Mouse (Mus musculus) layer of hippocampus, postnatal 10 days (tissue): ENCODE data around the gene Hk1. TPM values are rescaled to one million over a fixed set of nuclear protein-coding genes. Genes with fewer than 3 reads are reported as not detected.

Source experiments
- DNase-seq, 2 experiments: peaks; one replicate each; pipeline ENCODE4 v3.0.0; 2021; ENCODE audit warnings: low spot score in 2 of 2
- total RNA-seq, 2 experiments: library from RNA; stranded (reverse); gene quantifications; 2 replicates each; pipeline ENCODE4 v1.2.3; 2021

The Hk1 gene
- total RNA-seq, 2 experiments from 2014 or later, result 280 to 294 TPM

DNA sequence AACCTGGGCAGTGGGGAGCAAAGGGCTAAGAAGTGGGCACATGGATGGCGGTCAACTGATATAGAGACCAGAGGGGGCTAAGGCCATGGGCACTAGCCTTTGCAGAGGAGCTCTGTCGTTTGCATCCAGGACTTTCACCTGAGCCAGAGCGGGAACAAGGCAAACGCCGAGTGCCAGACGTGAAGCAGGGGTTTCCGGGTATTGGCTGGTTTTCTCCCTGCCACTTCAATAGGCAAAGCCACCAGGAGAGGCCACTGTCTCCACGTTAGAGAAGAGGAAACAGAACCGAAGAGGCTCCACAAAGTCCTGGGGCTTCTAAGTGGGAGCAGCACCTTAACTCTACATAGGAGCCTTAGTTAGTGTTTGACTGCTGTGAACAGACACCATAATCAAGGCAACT lies 58.3 kb downstream of the Hk1 start:
- no peak for DNase-seq

DNA sequence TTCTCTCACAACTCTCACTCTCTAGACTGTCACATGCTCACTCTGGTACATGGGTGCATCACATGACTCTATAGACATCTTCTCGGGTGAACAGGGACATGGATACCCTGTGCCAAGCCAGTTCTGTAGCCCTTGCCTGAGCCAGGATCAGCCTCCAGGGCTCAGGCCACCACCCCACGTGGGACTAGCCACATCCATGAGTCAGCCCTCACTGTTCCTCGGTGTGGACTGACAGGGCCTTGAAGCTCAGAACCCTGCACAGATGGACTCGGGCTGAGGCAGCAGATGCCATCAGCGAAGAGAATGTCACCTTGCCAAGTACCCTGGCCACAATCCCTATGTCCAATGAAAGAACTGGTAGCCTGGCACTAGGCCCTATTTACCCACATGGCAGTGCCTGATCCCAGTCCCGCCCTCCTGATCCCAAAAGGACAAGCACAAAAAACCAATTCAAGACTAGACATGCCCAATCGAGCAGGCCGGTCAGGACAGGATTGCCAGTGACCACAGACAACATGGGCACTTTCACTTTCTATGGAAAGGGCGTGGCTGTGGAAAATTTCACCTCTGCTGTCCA lies 59.2 kb downstream of the Hk1 start:
- DNase-seq, result peak; percentile 60 to 73

DNA sequence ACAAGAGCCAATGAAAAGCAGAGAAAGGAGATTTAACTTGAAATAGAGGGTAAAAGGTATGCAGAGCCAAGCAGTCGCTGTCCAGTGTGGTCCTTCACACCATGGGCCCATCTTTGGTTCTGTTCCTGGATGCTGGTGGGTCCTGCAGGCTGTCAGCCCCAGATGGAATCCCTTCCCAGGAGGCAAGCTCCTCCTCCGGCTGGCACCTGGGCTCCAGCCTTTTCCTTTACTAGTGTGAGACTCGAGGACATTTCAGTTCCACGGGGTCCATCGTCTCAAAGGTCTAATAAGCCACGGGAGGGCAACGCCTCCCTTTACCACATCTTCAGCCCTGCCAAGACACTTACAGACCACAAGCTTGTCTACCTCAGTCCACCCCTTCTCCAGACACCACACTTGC lies 60.6 kb downstream of the Hk1 start:
- DNase-seq, result no peak

DNA sequence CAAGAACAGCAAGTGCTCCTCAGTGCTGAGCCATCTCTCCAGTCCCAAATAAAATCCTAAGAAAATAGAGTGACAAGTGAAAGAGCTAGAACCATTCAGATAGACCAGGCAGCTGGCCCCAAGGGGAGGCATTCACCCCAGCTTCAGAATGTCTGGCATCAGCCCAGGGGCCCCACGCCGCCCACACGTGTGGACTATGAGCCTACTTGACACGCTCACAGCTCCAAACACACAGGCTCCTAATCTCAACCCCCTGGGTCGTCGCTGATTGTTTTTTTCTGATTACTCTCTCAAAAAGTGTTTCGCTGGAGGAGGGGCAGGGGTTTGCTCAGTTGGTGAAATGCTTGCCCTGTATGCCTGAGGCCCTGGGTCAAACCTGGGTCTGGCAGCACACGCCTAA lies 63.2 kb downstream of the Hk1 start:
- DNase-seq, result no peak

DNA sequence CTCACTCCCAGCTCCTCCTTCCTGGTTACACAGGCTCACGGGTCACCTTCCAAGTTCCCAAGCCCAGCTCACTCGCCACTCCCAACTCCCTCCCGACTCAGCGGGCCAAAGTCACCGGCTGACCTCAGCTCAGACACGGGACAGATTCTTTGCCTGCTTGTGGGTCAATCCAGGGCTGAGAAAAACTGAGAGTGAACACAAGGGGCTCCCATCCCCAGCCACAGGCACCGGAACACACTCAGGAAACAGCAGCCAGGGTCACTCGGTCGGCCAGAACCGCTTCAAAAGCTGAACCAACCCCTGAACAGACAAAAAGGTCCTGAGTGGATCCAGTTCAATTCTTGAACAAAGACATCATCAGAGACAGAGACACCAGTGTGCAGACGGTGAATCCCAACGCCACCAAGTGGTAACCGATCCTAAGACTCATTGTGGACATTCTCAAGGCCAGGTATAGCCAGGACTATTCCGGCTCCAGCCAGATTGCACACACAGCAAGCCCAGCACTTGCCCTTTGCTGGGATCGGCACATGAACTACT lies 65.8 kb downstream of the Hk1 start:
- DNase-seq, result no peak

DNA sequence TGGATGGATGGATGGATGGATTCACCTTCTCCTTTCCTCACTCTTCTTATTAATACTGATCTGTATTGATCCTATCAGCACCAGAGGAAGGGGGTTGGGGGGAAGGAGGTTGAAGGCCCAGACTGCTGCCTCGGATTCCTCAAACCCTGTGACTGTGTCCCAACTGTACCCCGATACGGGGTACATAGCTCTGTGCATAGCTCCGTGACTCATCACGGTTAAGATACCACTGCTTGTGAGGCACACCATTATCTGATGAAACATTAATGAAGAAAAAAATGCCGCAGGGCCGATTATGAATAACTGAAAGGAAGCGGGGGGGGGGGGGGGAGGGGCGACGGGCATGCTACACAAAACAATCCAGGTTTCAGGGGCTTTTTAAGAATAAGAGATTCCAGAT lies 66.6 kb downstream of the Hk1 start:
- DNase-seq, result no peak

DNA sequence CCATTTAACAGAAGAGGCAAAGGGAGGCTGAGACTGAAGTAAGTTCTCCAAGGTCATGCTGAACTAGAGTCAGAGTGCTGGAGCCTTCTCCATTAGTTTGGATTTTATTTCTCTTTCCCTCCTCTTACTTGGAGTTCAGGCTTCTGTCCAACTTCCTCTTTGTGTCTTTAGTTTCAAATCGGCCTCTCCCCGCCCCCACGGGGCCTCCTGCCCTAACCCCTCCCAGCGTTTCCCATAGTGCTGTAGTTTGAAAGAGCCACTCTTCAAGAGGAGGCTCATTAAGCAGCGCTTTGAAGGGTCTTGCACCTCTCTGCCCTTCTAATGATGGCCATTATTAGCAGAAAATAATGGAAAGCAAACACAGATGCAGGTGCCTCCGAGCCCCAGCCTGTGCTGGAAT lies 68.2 kb downstream of the Hk1 start:
- peak; percentile 49 to 57 for DNase-seq

DNA sequence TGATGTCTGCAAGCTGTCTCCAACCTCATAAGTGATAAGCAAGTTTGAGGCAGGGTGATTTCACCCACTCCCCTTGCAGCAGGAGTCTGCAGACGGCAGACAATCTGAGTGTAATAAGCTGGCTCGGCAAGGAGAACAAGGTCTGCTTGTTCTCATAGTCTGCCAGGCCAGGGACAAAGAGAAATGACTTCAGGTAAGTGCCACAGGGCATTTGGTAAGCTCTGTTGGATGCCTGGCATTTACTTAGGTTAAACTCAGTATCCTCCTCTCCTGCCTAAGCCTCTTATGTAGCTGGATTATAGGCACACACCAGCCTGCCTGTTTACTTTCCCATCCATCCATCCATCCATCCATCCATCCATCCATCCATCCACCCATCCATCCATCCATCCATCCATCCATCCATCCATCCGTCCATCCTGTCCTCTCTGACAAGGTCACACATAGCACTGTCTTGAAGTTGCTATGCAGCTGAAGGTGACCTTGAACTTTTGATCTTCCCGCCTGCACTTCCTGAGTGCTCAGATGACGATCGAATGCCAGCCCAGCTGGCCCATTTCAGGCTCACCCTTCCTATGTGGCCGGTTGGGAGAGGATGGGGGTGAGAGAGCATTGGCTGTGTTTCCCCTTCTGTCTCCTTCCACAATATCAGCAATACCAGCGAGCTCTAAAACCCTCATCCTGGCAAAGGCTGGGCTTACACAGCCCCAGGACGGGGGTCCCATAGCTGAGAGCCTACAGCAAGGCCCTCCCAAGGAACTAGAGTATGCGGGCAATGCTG lies 69.3 kb downstream of the Hk1 start:
- DNase-seq, result no peak

DNA sequence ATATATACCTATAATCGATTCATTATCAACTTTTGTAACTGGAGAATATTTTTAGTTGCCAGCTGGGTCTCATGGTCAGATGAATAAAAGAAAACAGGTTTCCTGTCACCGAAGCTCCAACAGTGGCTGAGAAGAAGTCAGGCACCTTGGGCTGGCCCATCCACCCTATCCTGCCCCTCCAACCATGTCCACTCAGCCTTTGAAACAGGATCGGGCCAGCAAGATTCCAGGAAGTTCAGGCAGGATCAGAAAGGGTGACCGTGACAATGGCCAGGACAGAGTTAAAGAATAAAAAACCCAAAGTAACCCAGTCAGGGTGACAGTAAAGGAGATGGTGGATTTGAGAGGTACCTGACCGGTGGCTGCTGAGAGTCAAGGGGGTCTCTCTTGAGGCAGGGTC lies 70.1 kb downstream of the Hk1 start:
- DNase-seq, result no peak

DNA sequence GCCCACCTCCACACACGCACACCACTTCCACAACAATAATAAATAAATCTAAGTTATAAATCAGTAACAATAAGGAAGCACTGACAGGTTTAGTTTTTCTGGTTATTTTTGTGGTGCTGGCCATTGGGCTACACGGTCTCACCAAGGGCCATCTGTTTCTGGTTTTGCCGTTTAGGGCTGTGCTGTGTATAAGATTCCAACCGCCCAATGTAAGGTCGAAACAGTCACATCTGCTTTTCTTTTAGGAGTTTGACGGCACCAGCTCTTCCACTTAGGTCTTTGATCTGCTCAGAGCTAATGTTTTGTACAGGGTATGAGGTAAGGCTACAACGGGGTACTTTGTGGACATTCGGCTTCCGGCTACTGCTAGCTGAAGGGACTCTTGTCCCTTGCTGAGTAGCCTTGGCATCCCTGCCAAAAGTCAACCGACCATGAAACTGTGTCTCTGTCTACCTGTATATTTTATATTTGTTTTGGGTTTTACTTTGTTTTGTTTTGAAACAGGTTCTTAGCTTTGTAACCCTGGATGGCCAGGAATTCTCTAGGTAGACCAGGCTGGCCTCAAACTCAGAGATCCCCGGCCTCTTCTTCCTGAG lies 70.7 kb downstream of the Hk1 start:
- no peak for DNase-seq

DNA sequence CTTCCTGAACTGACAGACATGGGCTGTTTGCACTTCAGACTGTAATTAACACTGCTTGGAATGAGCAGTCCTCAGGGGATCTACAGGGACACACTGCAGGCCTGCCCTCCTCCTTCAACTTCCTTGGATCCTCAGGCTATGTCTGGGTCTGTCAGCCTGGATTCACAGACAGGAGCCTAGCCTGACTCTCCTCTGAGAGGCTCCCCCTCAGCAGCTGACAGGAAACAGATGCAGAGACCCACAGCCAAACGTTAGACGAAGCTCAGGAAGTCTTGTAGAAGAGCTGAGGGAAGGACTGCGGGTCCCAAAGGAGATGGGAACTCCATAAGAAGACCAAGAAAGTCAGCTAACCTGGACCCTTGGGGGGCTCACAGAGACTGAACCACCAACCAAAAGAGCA lies 73.2 kb downstream of the Hk1 start:
- no peak for DNase-seq

DNA sequence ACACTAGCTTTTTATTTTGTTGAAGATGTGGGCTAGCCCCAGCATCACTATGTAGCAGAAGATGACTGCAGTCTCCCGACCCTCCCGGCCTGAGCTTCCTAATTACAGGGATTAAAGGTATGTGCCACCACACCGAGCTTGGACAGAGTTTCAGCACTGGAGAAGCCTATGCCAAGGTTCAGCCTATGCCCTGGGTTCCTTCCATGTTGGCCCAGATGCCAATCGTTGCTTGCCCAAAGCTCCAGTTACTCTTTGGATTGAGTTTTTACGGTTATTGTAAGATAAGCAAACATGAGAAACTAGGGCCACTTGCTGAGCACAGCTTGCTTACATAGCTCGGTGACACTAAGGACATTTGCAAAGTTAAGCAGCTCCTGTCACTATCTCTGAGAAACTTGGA lies 74.6 kb downstream of the Hk1 start:
- no peak for DNase-seq

DNA sequence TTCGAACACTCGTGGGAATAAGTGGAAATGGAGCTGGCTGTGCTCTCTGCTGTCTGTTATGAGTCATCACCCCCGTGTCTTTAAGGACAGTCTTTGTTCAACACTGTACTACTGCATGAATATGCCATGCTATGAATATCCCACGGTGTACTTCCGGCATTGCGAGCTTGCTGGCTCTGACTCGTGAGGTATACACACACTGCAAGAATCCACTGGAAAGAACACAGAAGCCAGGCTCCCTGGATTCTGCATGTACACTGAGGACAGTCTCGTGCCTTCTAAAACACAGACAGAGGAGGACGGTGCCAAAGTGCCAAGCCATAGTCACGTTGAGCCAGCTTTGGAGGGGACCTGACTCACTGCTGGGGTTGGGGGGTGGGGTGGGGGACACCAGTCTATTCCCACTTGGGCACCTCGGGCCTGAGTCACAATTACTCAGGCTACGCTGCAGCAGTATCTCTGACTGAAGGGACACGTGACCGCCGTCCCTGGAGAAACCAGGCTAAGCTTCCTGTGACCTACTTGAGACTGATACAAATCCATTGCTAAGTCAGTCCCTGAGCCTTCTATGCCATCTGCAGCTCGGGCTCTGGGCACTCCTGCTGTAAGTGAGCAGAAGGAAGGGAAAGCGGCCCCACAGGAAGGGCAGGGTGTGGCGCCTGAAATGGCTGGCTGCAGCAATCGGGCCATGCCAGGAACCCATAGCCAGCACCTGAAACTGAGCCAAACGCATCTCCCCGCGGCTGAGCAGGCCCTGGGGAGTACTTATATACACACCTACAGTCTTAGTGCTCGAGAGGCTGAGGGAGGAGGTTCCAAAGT lies 79.5 kb downstream of the Hk1 start:
- DNase-seq, result no peak

DNA sequence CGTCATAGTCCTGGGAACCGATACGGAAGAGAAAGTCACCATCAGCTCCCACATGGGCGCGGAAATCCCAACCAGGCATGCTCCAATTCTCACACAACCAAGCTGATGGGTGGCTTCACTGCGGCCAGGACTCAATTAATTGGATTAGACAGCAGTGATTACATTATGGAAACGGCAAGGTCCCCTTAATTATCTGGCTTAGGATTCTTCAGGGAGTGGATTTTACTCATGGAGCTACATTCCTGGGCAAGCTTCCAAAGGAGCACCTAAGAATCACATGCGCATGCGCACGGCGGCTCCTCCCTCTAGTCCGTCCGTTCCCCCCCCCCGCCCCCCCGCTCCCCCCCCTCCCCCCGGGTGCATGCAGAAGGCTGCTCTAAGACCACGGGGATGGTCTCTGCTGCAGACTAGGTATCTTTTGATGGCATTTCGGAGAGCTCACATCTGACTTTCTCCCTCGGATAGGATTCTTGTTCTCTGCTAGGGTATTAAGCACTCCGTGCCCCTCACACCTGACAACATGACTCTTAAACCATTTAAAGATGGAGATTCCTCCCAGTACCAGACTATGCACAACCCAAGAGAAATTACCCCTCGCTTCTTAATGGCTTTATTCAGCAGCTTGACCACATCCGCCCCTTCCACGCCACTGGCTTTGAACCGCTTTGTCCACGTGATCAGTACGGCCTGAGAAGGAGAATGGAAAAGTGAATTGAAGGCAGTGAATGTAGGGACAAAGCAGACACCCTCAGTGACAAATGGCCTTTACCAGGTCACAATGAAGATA lies 83.4 kb downstream of the Hk1 start:
- no peak for DNase-seq

DNA sequence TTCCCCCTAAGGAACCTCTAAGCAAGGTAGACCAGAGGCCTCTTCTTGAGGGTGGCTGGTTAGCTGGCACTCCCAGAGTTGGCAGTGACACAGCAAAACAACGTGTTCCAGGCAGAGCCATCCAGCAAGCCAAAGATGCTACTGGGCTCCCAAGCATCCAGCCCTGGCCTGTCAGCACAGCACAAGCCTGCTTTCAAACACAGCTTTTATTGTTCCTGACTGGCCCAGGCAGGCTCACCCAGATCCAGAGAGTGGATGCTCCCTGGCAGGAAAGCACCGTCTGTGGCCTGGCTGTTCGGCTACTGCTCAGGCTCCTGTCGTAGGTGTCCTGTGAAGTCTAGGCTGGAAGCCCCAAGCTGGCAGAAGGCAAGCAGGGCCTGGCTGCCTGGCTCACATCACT lies 85.6 kb downstream of the Hk1 start:
- peak; percentile 57 to 59 for DNase-seq

DNA sequence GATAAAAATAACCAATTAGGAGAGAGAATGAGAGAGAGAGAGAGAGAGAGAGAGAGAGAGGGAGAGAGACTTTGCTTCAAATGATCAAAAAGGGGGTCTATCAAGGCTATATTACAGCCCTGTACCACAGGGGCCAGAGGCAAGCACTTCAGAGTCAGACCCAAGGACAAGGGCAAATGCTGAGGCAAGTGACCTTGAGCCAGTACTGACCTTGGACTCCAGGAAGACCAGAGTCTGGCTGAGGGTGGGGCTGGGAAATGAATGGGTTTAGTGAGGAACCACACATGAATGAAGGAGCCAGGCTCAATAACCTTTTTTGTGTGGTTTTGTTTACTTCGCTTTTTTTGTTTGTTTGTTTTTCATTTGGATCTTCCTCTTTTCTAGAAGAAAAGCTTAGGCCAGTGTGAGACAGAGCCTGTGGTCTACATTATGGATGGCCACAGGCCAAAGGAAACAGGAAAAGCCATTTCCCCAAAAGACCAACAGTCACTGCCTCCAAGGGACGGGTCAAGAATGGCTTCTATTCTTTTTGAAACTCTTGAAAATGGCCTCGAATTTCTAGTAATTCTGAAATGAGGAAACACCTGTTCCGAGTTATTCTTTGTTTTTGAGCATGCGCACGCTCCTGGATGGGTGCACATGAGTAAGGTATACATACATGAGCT lies 92.1 kb downstream of the Hk1 start:
- no peak for DNase-seq

DNA sequence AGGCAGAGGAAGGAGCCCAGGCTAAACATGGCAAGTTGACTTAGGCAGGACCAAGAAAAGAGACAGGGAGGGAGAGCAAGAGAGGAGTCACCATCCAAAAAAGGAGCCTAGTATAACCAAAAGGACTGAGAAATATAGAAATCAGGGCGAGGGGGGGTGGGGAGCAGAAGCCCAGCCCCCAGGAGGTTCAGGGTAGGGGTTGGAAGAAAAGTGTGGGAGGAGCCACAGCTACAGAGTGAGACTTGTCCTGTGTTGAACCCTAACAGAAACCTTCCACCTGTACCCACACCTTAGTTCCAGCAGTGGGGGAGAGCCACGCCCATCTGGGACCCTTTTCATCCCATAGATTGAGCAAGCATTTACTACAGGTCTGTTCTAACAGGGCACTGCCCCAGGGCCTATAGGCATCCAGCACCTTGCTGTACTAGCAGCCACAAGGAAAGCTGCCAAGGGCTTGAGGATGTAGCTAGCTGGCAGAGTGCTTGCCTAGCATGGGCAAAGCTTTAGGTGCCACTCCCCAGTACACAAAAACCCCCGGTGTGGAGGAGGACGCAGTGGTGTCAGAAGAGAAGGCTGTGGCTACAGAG lies 96.4 kb downstream of the Hk1 start:
- no peak for DNase-seq

DNA sequence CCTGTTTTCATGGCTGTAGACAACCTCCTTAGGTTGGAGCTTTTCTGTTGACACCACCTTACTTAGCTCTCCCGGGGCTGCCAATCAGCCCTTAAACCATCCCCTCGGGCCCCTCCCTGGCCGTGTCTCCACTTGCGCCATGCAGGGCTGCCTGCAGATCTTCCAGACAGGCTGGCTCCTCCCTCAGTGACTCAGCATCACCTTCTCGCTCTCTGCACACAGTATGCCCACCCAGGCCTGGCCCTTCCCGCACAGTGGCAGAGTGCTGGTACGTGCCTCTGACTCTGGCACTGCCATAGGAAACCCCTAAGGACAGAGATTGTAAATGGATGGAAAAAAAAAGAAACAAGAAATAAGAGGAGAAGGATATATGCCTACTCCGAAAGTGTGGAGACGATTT lies 96.9 kb downstream of the Hk1 start:
- DNase-seq, result no peak

DNA sequence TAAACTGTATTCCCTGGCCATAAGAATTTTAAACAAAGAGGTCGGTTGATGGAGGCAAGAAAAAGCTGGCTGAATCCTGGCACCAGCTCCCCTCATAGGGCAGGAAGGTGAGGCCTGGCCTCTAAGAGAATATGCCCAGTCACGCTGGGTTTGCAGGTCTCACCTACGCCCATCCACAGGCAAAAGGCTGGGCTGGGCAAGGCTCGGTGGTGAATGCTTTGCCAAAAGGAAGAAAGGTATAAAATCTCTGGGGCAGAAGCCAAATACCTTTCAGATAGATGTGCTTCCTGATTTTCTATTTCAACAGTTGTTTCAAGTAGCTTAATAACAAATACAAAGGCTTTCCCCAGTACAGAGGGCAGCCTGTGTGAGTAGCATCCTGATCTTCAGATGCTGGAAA lies 100.0 kb downstream of the Hk1 start:
- no peak for DNase-seq

DNA sequence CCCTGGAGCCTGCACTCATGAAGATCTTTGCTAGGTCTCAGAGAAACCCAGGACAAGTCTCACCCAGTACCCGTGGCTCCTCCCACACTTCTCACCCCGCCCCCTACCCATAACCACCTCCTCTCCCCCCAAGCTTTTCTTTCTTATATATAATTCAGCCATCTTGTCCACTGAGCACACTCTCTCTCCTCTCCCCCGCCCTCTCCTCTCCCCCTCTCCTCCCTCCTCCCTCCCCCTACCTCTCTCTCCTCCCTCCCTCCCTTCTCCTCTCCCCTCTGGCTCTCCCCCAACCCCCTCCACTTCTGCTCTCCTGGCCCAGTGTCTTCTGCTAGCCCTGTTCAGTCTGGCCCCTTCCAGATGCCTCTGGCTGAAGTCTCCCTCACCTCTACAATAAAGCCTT lies 100.6 kb downstream of the Hk1 start:
- no peak for DNase-seq
